Mouse (Mus musculus) lung, embryonic 16.5 days (tissue): ENCODE results near the gene Tlr2. TPM values are rescaled to one million over a fixed set of nuclear protein-coding genes. Genes with fewer than 3 reads are reported as not detected.
"Not testable (repeated sequence)": the region's sequence is repeated elsewhere in the genome, so short reads cannot be mapped to it uniquely, and the experiment has no call there.

Experiments
- ATAC-seq: fragments of 200-750 bp; cut with Nextera tagmentation; 2 replicates; pipeline ENCODE4 v1.8.0; 2017; ENCODE audit warnings: low read depth, mild to moderate bottlenecking, moderate library complexity
- H3K27ac ChIP-seq: fragments of 300-500 bp; sonication (generic); 2 replicates; pipeline ENCODE4 v1.5.1; 2014; ENCODE audit warnings: mild to moderate bottlenecking, control low read depth, low read length
- H3K27me3 ChIP-seq: fragments of 300-500 bp; sonication (generic); 2 replicates; pipeline ENCODE4 v1.6.1; 2014; ENCODE audit warnings: low read depth, low read length, mixed read lengths; ENCODE audit not compliant: control insufficient read depth, insufficient read depth
- H3K36me3 ChIP-seq: fragments of 300-500 bp; sonication (generic); 2 replicates; pipeline ENCODE4 v1.6.1; 2014; ENCODE audit warnings: low read length; ENCODE audit not compliant: control insufficient read depth, insufficient read depth
- H3K4me1 ChIP-seq: fragments of 300-500 bp; sonication (generic); replicated peaks from 2 replicates; pipeline ENCODE4 v1.6.1; 2014; ENCODE audit warnings: low read length, mixed read lengths; ENCODE audit not compliant: control insufficient read depth, insufficient read depth
- H3K4me2 ChIP-seq: fragments of 300-500 bp; sonication (generic); 2 replicates; pipeline ENCODE4 v1.6.1; 2014; ENCODE audit warnings: low read depth, low read length, control low read depth
- H3K4me3 ChIP-seq: fragments of 300-500 bp; sonication (generic); 2 replicates; pipeline ENCODE4 v1.5.1; 2014; ENCODE audit warnings: mild to moderate bottlenecking, low read length, control low read depth
- H3K9ac ChIP-seq: fragments of 300-500 bp; sonication (generic); 2 replicates; pipeline ENCODE4 v1.6.1; 2014; ENCODE audit warnings: low read length, control low read depth
- H3K9me3 ChIP-seq: fragments of 300-500 bp; sonication (generic); 2 replicates; pipeline ENCODE4 v1.6.1; 2016; ENCODE audit warnings: low read length; ENCODE audit not compliant: control insufficient read depth
- WGBS: fragments of 180-500 bp; shearing (Covaris S2); extraction: QIAGEN DNeasy Blood & Tissue Kit; methylation state at CpG from one replicate; pipeline ENCODE4 v1.1.7; 2014; 5-methylcytosine and 5-hydroxymethylcytosine counted together
- polyA plus RNA-seq: library from polyadenylated mRNA; unstranded; fragments of >200 nt; fragmentation: Nextera tagmentation; extraction: Ambion mirVana; gene quantifications from 2 replicates; pipeline ENCODE4 v1.2.1, GENCODE M21; 2015

The Tlr2 gene
- polyA plus RNA-seq, 1 experiment from 2014 or later = 4.8 TPM

- Histone ChIP-seq H3K4me2 (no peak overlapping the region), H3K4me3 (no peak overlapping the region), H3K36me3 (no peaks in the 10 kb centered on the region), H3K4me1 (no peaks in the 10 kb centered on the region), H3K27me3 (no peaks in the 10 kb centered on the region), H3K27ac (no peak overlapping the region), H3K9me3 (no peaks in the 10 kb centered on the region), H3K9ac (no peak overlapping the region)
- ATAC-seq = no peak
- 89% methylated on average over 2 of the region's 2 CpGs for WGBS
These were observed 28.2 kb upstream of the Tlr2 start for GRCm38 (mm10) chr3:83869776-83870175.

DNA sequence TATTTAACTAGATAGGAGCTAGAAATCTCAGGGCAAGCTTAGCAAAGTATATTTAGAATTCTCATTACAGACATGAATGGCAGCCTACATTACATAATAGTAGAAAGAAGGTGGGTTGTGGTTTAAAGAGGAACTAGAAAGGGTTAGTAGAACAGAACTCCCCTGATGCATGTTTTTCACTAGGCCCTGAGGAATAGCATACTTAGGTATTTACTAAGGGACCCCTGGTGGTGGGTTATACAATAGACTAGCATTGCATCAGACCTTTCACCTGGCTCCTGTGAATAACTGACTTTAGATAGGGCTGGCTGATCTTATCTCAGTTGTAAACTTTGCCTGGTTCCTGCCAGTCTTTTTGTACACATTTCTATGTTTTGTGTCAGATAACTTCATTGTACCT is 25.5 kb upstream of the Tlr2 start:
- not testable (repeated sequence) for H3K9ac ChIP-seq, H3K4me3 ChIP-seq, ATAC-seq, H3K27ac ChIP-seq, H3K36me3 ChIP-seq, H3K4me2 ChIP-seq, H3K27me3 ChIP-seq, H3K9me3 ChIP-seq, H3K4me1 ChIP-seq

DNA sequence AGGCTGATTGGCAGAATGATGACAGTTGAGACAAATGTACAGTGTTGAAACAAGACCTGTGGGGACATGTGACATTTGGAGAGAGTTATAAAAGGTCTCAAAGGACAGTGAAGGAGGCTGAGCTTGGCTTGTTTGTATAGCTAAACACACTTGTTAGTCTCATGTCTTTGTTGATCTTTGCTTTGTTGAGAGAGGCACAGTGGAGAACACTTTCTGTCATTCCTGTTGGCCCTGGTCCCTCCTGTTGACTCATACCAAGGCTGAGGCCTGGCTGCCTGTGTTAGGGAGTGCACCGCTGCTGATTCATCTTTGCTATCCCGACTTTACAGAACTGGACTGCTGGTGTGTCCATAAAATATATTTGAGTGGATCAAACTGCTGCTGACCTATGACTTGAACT is 23.6 kb upstream of the Tlr2 start:
- Histone ChIP-seq H3K9ac (no peak overlapping the region), H3K36me3 (no peaks in the 10 kb centered on the region), H3K4me2 (no peak overlapping the region), H3K27me3 (no peaks in the 10 kb centered on the region), H3K4me3 (no peak overlapping the region), H3K27ac (no peak overlapping the region), H3K9me3 (no peaks in the 10 kb centered on the region), H3K4me1 (peaks cover 6% of the 10 kb centered on the region; the same call in 1 of the 2 replicates)
- 69% methylated on average over 2 of the region's 2 CpGs for WGBS
- no peak for ATAC-seq

DNA sequence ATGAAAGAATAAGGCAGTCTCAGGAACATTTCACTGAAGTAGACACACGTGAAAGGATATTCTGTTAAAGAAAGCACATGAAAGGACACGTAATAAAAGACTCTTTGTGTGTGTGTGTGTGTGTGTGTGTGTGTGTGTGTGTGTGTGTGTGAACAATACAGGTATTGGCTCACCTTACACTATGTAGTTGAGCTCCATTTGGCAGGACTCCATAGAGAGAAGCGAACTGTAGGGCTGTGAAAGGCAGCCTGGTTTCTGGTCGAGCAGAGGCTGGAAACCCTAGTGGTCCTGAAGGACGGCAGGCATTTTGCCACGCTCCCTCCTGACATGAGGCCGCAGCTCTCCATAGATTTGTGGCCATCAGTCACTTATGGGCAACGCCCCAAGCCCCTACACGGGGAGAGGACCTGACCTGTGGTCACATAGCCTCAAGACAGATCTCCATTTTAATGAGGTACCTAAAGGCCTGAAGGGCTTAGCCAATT is 22.5 kb upstream of the Tlr2 start:
- no peak for ATAC-seq
- H3K27me3 ChIP-seq = no peaks in the 10 kb centered on the region
- H3K4me2 ChIP-seq = no peak overlapping the region
- 72% methylated on average over 9 of the region's 9 CpGs for WGBS
- no peak overlapping the region for H3K4me3 ChIP-seq
- H3K4me1 ChIP-seq = peaks cover 6% of the 10 kb centered on the region; the same call in 1 of the 2 replicates
- H3K9me3 ChIP-seq = no peaks in the 10 kb centered on the region
- H3K36me3 ChIP-seq = no peaks in the 10 kb centered on the region
- H3K27ac ChIP-seq = no peak overlapping the region
- H3K9ac ChIP-seq = no peak overlapping the region

GRCm38 (mm10) chr3:83862956-83863355 is 21.4 kb upstream of the Tlr2 start:
- no peaks in the 10 kb centered on the region for H3K9me3 ChIP-seq
- peak overlapping the region; percentile 30 for H3K27ac ChIP-seq
- H3K4me1 ChIP-seq = peaks cover 6% of the 10 kb centered on the region; the same call in 1 of the 2 replicates
- H3K4me3 ChIP-seq = no peak overlapping the region
- peak; percentile 90 for ATAC-seq
- H3K4me2 ChIP-seq = no peak overlapping the region
- no peaks in the 10 kb centered on the region for H3K27me3 ChIP-seq
- WGBS = 7% methylated on average over 1 of the region's 1 CpGs
- no peak overlapping the region for H3K9ac ChIP-seq
- no peaks in the 10 kb centered on the region for H3K36me3 ChIP-seq

DNA sequence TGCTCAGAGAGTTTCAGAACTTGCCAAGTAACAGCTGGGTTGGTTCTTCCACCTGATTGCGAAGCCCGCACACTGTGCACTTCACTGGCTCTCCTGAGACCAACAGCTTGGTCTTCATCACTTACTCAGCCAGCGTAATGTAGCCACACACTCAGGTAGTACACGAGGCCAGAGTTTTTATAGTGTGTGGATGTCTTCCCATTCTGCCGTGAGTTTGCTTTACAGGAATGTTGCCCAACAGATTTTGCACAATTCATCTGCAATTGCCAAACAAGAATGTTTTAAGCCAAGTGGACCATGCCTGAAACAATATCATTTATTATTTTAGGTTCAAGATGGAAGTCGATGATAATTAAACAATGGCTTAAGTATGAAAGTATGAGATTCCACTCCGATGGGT is 18.0 kb upstream of the Tlr2 start:
- no peak for ATAC-seq
- WGBS = 75% methylated on average over 7 of the region's 7 CpGs
- peaks cover 6% of the 10 kb centered on the region; the same call in 1 of the 2 replicates for H3K4me1 ChIP-seq

DNA sequence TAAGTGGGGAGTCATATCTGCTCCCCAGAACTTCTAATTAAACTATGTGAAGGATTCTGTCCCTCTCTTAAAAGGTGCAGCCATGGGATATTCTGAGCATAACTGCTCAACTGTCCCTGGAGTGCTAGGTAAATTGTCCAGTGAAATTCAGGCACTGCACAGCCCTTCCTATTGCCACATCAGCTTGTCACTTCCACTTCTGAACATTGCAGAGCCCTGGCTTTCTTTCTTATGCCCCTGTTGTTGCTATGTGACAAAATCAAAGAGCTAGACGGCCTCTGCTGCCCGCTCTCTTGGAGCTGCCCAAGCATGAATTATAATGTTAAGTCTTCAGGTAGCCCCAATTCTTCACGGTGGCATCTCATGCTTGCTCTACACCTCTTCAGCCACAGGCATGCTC is 17.5 kb upstream of the Tlr2 start:
- 84% methylated on average over 3 of the region's 3 CpGs for WGBS
- no peak for ATAC-seq
- no peak overlapping the region for H3K9ac ChIP-seq
- no peaks in the 10 kb centered on the region for H3K9me3 ChIP-seq
- no peaks in the 10 kb centered on the region for H3K27me3 ChIP-seq
- H3K27ac ChIP-seq = no peak overlapping the region
- H3K36me3 ChIP-seq = no peaks in the 10 kb centered on the region
- no peak overlapping the region for H3K4me2 ChIP-seq
- no peak overlapping the region for H3K4me3 ChIP-seq
- H3K4me1 ChIP-seq = peaks cover 6% of the 10 kb centered on the region; the same call in 1 of the 2 replicates

More for the DNA sequence above, 18.0 kb upstream of the Tlr2 start:
- Histone ChIP-seq H3K9ac (no peak overlapping the region), H3K9me3 (no peaks in the 10 kb centered on the region), H3K4me2 (no peak overlapping the region), H3K36me3 (no peaks in the 10 kb centered on the region), H3K27me3 (no peaks in the 10 kb centered on the region), H3K27ac (no peak overlapping the region), H3K4me3 (no peak overlapping the region)

GRCm38 (mm10) chr3:83857621-83858020 is 16.1 kb upstream of the Tlr2 start:
- WGBS = 95% methylated on average over 13 of the region's 13 CpGs
- Histone ChIP-seq H3K9me3 (no peaks in the 10 kb centered on the region), H3K27ac (no peak overlapping the region), H3K9ac (no peak overlapping the region), H3K27me3 (no peaks in the 10 kb centered on the region), H3K4me2 (no peak overlapping the region), H3K4me1 (peaks cover 1% of the 10 kb centered on the region; the same call in 1 of the 2 replicates), H3K4me3 (no peak overlapping the region), H3K36me3 (no peaks in the 10 kb centered on the region)
- no peak for ATAC-seq

GRCm38 (mm10) chr3:83855643-83856042 is 14.1 kb upstream of the Tlr2 start:
- H3K27me3 ChIP-seq = no peaks in the 10 kb centered on the region
- H3K9ac ChIP-seq = no peak overlapping the region
- H3K9me3 ChIP-seq = no peaks in the 10 kb centered on the region
- H3K4me1 ChIP-seq = no peaks in the 10 kb centered on the region
- no peak overlapping the region for H3K4me3 ChIP-seq
- WGBS = 92% methylated on average over 5 of the region's 5 CpGs
- H3K27ac ChIP-seq = no peak overlapping the region
- H3K4me2 ChIP-seq = no peak overlapping the region
- no peak for ATAC-seq
- H3K36me3 ChIP-seq = no peaks in the 10 kb centered on the region

- Histone ChIP-seq H3K27me3 (no peaks in the 10 kb centered on the region), H3K27ac (no peak overlapping the region), H3K4me2 (no peak overlapping the region), H3K4me3 (no peak overlapping the region), H3K4me1 (no peaks in the 10 kb centered on the region), H3K9me3 (no peaks in the 10 kb centered on the region), H3K36me3 (no peaks in the 10 kb centered on the region), H3K9ac (no peak overlapping the region)
- 73% methylated on average over 2 of the region's 2 CpGs for whole genome bisulfite sequencing
- ATAC-seq = no peak
These were observed 7.8 kb upstream of the Tlr2 start for GRCm38 (mm10) chr3:83849341-83849740.
